Mouse (Mus musculus): Measurements from ENCODE around the gene Adamts3. TPM values are rescaled to one million over a fixed set of nuclear protein-coding genes. Genes with fewer than 3 reads are reported as not detected.

Gene Adamts3
- polyA plus RNA-seq, 1 experiment from 2014 or later = 1.7 TPM

- Histone ChIP-seq H3K9me3 (replicated peaks) (no peaks in the 10 kb centered on the region), H3K36me3 (no peaks in the 10 kb centered on the region), H3K4me2 (peak overlapping the region; percentile 99; the same call in 1 of the 2 replicates), H3K4me1 (peaks cover 18% of the 10 kb centered on the region), H3K27ac (no peak overlapping the region), H3K9ac (no peak overlapping the region), H3K27me3 (no peaks in the 10 kb centered on the region), H3K4me3 (replicated peaks) (no peak overlapping the region; the same call in 1 of the 2 replicates)
- 34% methylated on average over 4 of the region's 4 CpGs for WGBS
- ATAC-seq (replicated peaks; ENCODE audit: low FRiP score) = no peak
These were observed 1.7 kb downstream of the Adamts3 start for GRCm38 (mm10) chr5:89881425-89881824.

GRCm38 (mm10) chr5:89878866-89879392 lies 4.2 kb downstream of the Adamts3 start:
- H3K4me2 ChIP-seq = no peak overlapping the region
- peaks cover 17% of the 10 kb centered on the region for H3K4me1 ChIP-seq
- no peak overlapping the region for H3K4me3 ChIP-seq (replicated peaks)
- H3K9ac ChIP-seq = no peak overlapping the region
- no peaks in the 10 kb centered on the region for H3K27me3 ChIP-seq
- no peaks in the 10 kb centered on the region for H3K36me3 ChIP-seq
- no peaks in the 10 kb centered on the region for H3K9me3 ChIP-seq (replicated peaks)
- WGBS = 74% methylated on average over 11 of the region's 11 CpGs
- no peak overlapping the region for H3K27ac ChIP-seq
- ATAC-seq (replicated peaks; ENCODE audit: low FRiP score) = no peak

GRCm38 (mm10) chr5:89872661-89873060 lies 10.5 kb downstream of the Adamts3 start:
- 0 out of 2 replicates have a peak, but pooled peaks cover 3% of the 10 kb centered on the region for H3K27me3 ChIP-seq
- 50% methylated on average over 2 of the region's 2 CpGs for WGBS
- H3K9me3 ChIP-seq (replicated peaks) = no peaks in the 10 kb centered on the region
- no peak overlapping the region for H3K9ac ChIP-seq
- H3K4me3 ChIP-seq (replicated peaks) = no peak overlapping the region
- H3K4me1 ChIP-seq = no peaks in the 10 kb centered on the region
- no peak overlapping the region for H3K4me2 ChIP-seq
- ATAC-seq (replicated peaks; ENCODE audit: low FRiP score) = no peak
- no peak overlapping the region for H3K27ac ChIP-seq
- no peaks in the 10 kb centered on the region for H3K36me3 ChIP-seq

- Histone ChIP-seq H3K36me3 (no peaks in the 10 kb centered on the region), H3K4me1 (no peaks in the 10 kb centered on the region), H3K4me2 (no peak overlapping the region), H3K27ac (no peak overlapping the region), H3K9ac (no peak overlapping the region), H3K4me3 (replicated peaks) (no peak overlapping the region), H3K9me3 (replicated peaks) (no peaks in the 10 kb centered on the region), H3K27me3 (no peaks in the 10 kb centered on the region)
- 79% methylated on average over 4 of the region's 4 CpGs for WGBS
- no peak for ATAC-seq (replicated peaks; ENCODE audit: low FRiP score)
These were observed 23.5 kb downstream of the Adamts3 start for GRCm38 (mm10) chr5:89859603-89860002.

GRCm38 (mm10) chr5:89858837-89859236 lies 24.3 kb downstream of the Adamts3 start:
- no peak for ATAC-seq (replicated peaks; ENCODE audit: low FRiP score)
- Histone ChIP-seq H3K27ac (no peak overlapping the region), H3K27me3 (no peaks in the 10 kb centered on the region), H3K9me3 (replicated peaks) (no peaks in the 10 kb centered on the region), H3K4me2 (no peak overlapping the region), H3K36me3 (no peaks in the 10 kb centered on the region), H3K4me1 (no peaks in the 10 kb centered on the region), H3K9ac (no peak overlapping the region), H3K4me3 (replicated peaks) (no peak overlapping the region)
- WGBS = 94% methylated on average over 1 of the region's 1 CpGs

GRCm38 (mm10) chr5:89846551-89846950 lies 36.6 kb downstream of the Adamts3 start:
- ATAC-seq (replicated peaks; ENCODE audit: low FRiP score) = no peak
- peaks cover 14% of the 10 kb centered on the region for H3K4me1 ChIP-seq
- WGBS = 76% methylated on average over 1 of the region's 1 CpGs
- H3K36me3 ChIP-seq = no peaks in the 10 kb centered on the region
- H3K9me3 ChIP-seq (replicated peaks) = no peaks in the 10 kb centered on the region
- no peak overlapping the region for H3K4me2 ChIP-seq
- H3K9ac ChIP-seq = no peak overlapping the region
- H3K27me3 ChIP-seq = no peaks in the 10 kb centered on the region
- no peak overlapping the region for H3K27ac ChIP-seq
- no peak overlapping the region for H3K4me3 ChIP-seq (replicated peaks)

GRCm38 (mm10) chr5:89844354-89844753 lies 38.8 kb downstream of the Adamts3 start:
- Histone ChIP-seq H3K9ac (no peak overlapping the region), H3K27ac (0 out of 2 replicates have a peak overlapping the region, but pooled peaks have one; percentile 1), H3K27me3 (no peaks in the 10 kb centered on the region), H3K36me3 (no peaks in the 10 kb centered on the region), H3K9me3 (replicated peaks) (no peaks in the 10 kb centered on the region), H3K4me2 (no peak overlapping the region), H3K4me3 (replicated peaks) (no peak overlapping the region), H3K4me1 (peaks cover 14% of the 10 kb centered on the region)
- ATAC-seq (replicated peaks; ENCODE audit: low FRiP score) = peak; percentile 94
- 14% methylated on average over 5 of the region's 5 CpGs for WGBS

GRCm38 (mm10) chr5:89843478-89843877 lies 39.7 kb downstream of the Adamts3 start:
- 84% methylated on average over 7 of the region's 7 CpGs for WGBS
- H3K27me3 ChIP-seq = no peaks in the 10 kb centered on the region
- ATAC-seq (replicated peaks; ENCODE audit: low FRiP score) = no peak
- H3K9me3 ChIP-seq (replicated peaks) = no peaks in the 10 kb centered on the region
- H3K4me3 ChIP-seq (replicated peaks) = no peak overlapping the region
- no peak overlapping the region for H3K9ac ChIP-seq
- H3K36me3 ChIP-seq = no peaks in the 10 kb centered on the region
- peaks cover 14% of the 10 kb centered on the region for H3K4me1 ChIP-seq
- no peak overlapping the region for H3K4me2 ChIP-seq
- H3K27ac ChIP-seq = no peak overlapping the region

GRCm38 (mm10) chr5:89839627-89840026 lies 43.5 kb downstream of the Adamts3 start:
- Histone ChIP-seq H3K36me3 (no peaks in the 10 kb centered on the region), H3K9ac (no peak overlapping the region), H3K4me2 (no peak overlapping the region), H3K27me3 (no peaks in the 10 kb centered on the region), H3K4me3 (replicated peaks) (no peak overlapping the region), H3K27ac (no peak overlapping the region), H3K9me3 (replicated peaks) (no peaks in the 10 kb centered on the region), H3K4me1 (peaks cover 13% of the 10 kb centered on the region)
- no peak for ATAC-seq (replicated peaks; ENCODE audit: low FRiP score)
- WGBS = 67% methylated on average over 4 of the region's 4 CpGs

- H3K4me1 ChIP-seq = no peaks in the 10 kb centered on the region
- H3K27me3 ChIP-seq = no peaks in the 10 kb centered on the region
- no peak overlapping the region for H3K4me3 ChIP-seq (replicated peaks)
- no peak overlapping the region for H3K4me2 ChIP-seq
- H3K9me3 ChIP-seq (replicated peaks) = no peaks in the 10 kb centered on the region
- H3K27ac ChIP-seq = no peak overlapping the region
- no peak overlapping the region for H3K9ac ChIP-seq
- no peaks in the 10 kb centered on the region for H3K36me3 ChIP-seq
- ATAC-seq (replicated peaks; ENCODE audit: low FRiP score) = no peak
- WGBS = 78% methylated on average over 1 of the region's 1 CpGs
These were observed 62.0 kb downstream of the Adamts3 start for GRCm38 (mm10) chr5:89821175-89821574.

- H3K9ac ChIP-seq = no peak overlapping the region
- no peak overlapping the region for H3K4me2 ChIP-seq
- H3K27me3 ChIP-seq = no peaks in the 10 kb centered on the region
- no peaks in the 10 kb centered on the region for H3K36me3 ChIP-seq
- H3K27ac ChIP-seq = no peak overlapping the region
- H3K9me3 ChIP-seq (replicated peaks) = no peaks in the 10 kb centered on the region
- no peak overlapping the region for H3K4me3 ChIP-seq (replicated peaks)
- 34% methylated on average over 3 of the region's 3 CpGs for WGBS
- no peak for ATAC-seq (replicated peaks; ENCODE audit: low FRiP score)
- H3K4me1 ChIP-seq = no peaks in the 10 kb centered on the region
These were observed 63.6 kb downstream of the Adamts3 start for GRCm38 (mm10) chr5:89819531-89819930.

GRCm38 (mm10) chr5:89816610-89817009 lies 66.5 kb downstream of the Adamts3 start:
- ATAC-seq (replicated peaks; ENCODE audit: low FRiP score) = no peak
- Histone ChIP-seq H3K9ac (no peak overlapping the region), H3K27me3 (no peaks in the 10 kb centered on the region), H3K4me1 (no peaks in the 10 kb centered on the region), H3K4me2 (no peak overlapping the region), H3K36me3 (no peaks in the 10 kb centered on the region), H3K9me3 (replicated peaks) (no peaks in the 10 kb centered on the region), H3K27ac (no peak overlapping the region), H3K4me3 (replicated peaks) (no peak overlapping the region)
- 68% methylated on average over 6 of the region's 6 CpGs for WGBS

GRCm38 (mm10) chr5:89814552-89814951 lies 68.6 kb downstream of the Adamts3 start:
- Histone ChIP-seq H3K4me1 (no peaks in the 10 kb centered on the region), H3K4me3 (replicated peaks) (no peak overlapping the region), H3K36me3 (no peaks in the 10 kb centered on the region), H3K27ac (no peak overlapping the region), H3K9ac (no peak overlapping the region), H3K9me3 (replicated peaks) (no peaks in the 10 kb centered on the region), H3K4me2 (no peak overlapping the region), H3K27me3 (no peaks in the 10 kb centered on the region)
- no peak for ATAC-seq (replicated peaks; ENCODE audit: low FRiP score)
- WGBS = 85% methylated on average over 3 of the region's 3 CpGs
